Mouse (Mus musculus) CD8-positive naive resting alpha-beta T cell, adult 57 days (primary cell): ENCODE results near the gene Gm8797. TPM values are rescaled to one million over a fixed set of nuclear protein-coding genes. Genes with fewer than 3 reads are reported as not detected.

Source experiments
- total RNA-seq: library from RNA; stranded (reverse); gene quantifications from one replicate; pipeline ENCODE4 v1.2.4, GENCODE M21; 2023

Gm8797 gene
- total RNA-seq: not detected

GRCm38 (mm10) chr3:5750506-5750905 is at the start of gene Gm8797:
Gene Gm8797 (plus strand): TSS chr3:5750806.

